Mouse (Mus musculus): ENCODE measurements around the gene Sema4d. TPM values are rescaled to one million over a fixed set of nuclear protein-coding genes. Genes with fewer than 3 reads are reported as not detected.
A peak's percentile ranks its signal among the peaks of the same experiment; 100 is the strongest.

Gene Sema4d
- polyA plus RNA-seq, 1 experiment from 2014 or later = 4.9 TPM

DNA sequence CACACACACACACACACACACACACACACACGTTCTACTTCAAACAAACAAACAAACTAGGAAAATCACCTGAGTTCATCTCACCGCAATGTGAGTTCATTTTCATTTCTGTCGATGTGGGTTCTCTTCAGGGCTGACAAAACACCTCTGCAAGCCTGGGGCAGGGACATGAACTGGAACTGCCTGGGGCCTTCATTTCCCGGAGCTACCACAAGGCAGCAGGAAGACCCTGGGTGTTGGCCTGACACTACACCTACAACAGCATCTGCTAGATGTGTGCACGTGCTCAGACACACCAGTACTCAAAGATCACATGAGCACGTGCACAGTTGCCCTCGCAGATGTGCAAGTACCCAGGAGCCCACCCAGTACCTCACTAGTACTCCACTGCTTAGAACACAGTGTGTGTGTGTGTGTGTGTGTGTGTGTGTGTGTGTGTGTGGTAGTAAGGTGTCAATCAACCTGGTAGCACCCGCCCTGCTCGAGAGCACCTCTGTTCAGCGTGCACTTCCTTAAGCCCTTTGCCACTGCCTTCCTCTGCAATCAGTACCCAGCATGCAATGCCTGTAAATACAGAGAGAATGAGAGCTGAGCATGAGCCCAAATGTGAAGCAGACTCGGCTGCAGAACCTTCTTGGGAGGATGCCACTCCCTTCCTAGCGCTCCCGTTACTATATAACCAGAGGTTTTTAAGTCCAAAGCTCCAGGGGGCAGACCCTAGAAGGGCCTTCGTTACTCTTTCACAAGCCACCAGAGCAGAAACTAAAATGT, 25.4 kb downstream of the Sema4d start:
- WGBS = 72% methylated on average over 14 of the region's 14 CpGs

DNA sequence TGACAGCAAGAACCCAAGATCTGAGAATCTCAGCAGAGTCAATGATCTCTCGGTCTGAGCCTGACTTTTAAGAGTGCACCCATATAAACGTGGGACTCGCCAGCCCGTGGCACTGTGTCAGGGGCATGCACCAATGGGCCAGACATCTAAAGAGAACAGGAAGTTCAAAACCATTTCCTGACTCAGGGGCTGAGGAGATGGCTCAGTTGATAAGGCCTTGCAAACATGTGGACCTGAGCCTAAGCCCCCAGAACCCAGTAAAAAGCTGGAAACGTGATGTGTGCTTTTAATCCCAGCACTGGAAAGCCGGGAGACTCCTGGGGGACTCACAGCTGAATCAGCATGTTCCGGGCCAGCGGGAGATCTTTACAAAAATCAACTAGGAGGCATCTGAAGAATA, 26.0 kb downstream of the Sema4d start:
- Histone ChIP-seq H3K9me3 (ENCODE audit: low read length) (no peaks in the 10 kb centered on the region), H3K27ac (ENCODE audit: low read length) (no peak overlapping the region), H3K9ac (replicated peaks; ENCODE audit: low read depth) (no peak overlapping the region), H3K36me3 (ENCODE audit: insufficient read depth, low read length) (no peaks in the 10 kb centered on the region), H3K4me2 (replicated peaks; ENCODE audit: low read depth, low read length) (no peak overlapping the region), H3K4me3 (ENCODE audit: low read depth, low read length) (no peak overlapping the region), H3K27me3 (replicated peaks; ENCODE audit: insufficient read depth, low read length) (no peaks in the 10 kb centered on the region), H3K4me1 (ENCODE audit: insufficient read depth, low read depth, low read length) (no peaks in the 10 kb centered on the region)
- ATAC-seq = no peak
- TF ChIP-seq EP300 (IDR thresholded peaks at IDR 0.05) (no peak), CTCF (IDR thresholded peaks at IDR 0.05) (no peak)
- WGBS = 52% methylated on average over 8 of the region's 8 CpGs
- DNase-seq (ENCODE audit: low spot score) = no peak

More for the DNA sequence above, 25.4 kb downstream of the Sema4d start:
- Histone ChIP-seq H3K4me2 (replicated peaks; ENCODE audit: low read depth, low read length) (no peak overlapping the region), H3K4me3 (ENCODE audit: low read depth, low read length) (no peak overlapping the region), H3K36me3 (ENCODE audit: insufficient read depth, low read length) (no peaks in the 10 kb centered on the region), H3K27me3 (replicated peaks; ENCODE audit: insufficient read depth, low read length) (no peaks in the 10 kb centered on the region), H3K4me1 (ENCODE audit: insufficient read depth, low read depth, low read length) (no peaks in the 10 kb centered on the region), H3K9me3 (ENCODE audit: low read length) (no peaks in the 10 kb centered on the region), H3K27ac (ENCODE audit: low read length) (no peak overlapping the region), H3K9ac (replicated peaks; ENCODE audit: low read depth) (no peak overlapping the region)
- DNase-seq (ENCODE audit: low spot score) (no peak), ATAC-seq (peak; percentile 9; the same call in 1 of the 2 replicates)
- TF ChIP-seq EP300 (IDR thresholded peaks at IDR 0.05) (no peak), CTCF (IDR thresholded peaks at IDR 0.05) (no peak)

DNA sequence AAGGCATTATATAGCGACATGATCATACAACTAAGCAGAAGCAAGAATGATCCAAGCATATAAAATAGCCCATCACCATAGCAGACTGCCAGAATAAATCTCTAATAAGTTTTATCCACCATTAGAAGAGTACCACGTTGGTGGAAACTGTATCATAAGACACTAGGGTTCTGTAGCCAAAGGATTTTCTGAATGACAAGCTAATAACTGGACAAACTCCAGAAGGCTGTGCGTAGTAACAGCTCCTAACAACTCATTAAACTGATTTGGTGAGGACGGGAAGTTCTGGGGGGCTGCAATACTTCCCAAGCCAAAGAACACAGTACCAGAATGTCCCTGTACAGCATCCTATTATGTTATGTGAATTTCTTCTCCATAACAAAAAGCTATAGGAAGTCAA, 26.8 kb downstream of the Sema4d start:
- Histone ChIP-seq H3K9me3 (ENCODE audit: low read length) (no peaks in the 10 kb centered on the region), H3K27me3 (replicated peaks; ENCODE audit: insufficient read depth, low read length) (no peaks in the 10 kb centered on the region), H3K27ac (ENCODE audit: low read length) (no peak overlapping the region), H3K9ac (replicated peaks; ENCODE audit: low read depth) (no peak overlapping the region), H3K4me1 (ENCODE audit: insufficient read depth, low read depth, low read length) (no peaks in the 10 kb centered on the region), H3K36me3 (ENCODE audit: insufficient read depth, low read length) (no peaks in the 10 kb centered on the region), H3K4me2 (replicated peaks; ENCODE audit: low read depth, low read length) (no peak overlapping the region), H3K4me3 (ENCODE audit: low read depth, low read length) (no peak overlapping the region)
- DNase-seq (ENCODE audit: low spot score) (no peak), ATAC-seq (no peak)
- TF ChIP-seq EP300 (IDR thresholded peaks at IDR 0.05) (no peak), CTCF (IDR thresholded peaks at IDR 0.05) (no peak)
- 82% methylated on average over 4 of the region's 4 CpGs for WGBS

DNA sequence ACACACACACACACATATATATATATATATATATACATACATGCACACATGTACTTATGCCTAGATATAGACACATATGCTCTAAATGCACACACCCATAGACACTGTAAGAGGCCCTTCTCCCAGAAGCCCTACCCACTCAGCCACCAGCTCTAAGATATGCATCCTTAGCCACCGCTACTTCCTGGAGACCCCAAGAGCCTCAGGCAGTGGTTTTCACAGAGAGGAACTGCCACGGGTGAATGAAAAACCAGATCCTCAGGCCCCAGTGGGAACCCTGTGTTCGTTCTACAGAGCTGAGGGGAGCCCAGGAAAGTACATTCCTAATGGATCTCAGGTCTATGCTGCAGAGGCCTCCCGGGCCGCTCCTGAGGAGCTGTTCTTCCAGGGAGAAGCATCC, 28.2 kb downstream of the Sema4d start:
- no peaks in the 10 kb centered on the region for H3K36me3 ChIP-seq (ENCODE audit: insufficient read depth, low read length)

DNA sequence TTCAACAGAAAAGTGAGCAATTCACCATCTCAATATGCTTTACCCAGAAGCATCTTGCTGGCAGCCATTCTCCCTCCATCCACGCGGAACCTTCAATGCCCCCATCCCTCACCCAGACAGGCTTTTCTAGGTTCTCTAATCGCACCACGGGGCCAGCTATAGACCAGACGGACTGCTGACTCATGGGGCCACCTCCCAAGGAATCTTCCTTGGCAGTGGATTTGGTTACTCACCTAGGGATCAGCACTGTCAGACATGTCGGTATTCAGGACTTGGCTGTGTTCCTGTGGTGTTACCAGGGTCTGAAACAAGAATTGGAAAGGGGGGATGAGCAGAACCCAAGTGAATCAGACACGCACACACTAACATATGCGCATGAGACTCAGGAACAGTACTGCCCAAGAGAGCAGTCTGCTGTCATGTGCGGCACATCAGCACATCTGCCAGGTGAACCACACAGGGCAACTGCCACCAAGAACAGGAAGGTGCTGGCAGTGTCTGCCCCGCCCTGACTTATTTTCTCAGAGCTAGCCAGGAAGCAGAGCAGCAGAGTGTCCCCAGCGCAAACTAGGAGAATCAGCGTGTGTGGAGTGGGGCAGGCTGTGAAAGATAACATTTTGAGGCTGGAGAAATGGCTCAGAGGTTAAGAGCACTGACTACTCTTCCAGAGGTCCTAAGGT, 30.4 kb downstream of the Sema4d start:
- ATAC-seq (no peak), DNase-seq (ENCODE audit: low spot score) (no peak)
- H3K27ac ChIP-seq (ENCODE audit: low read length) = no peak overlapping the region
- H3K4me1 ChIP-seq (ENCODE audit: insufficient read depth, low read depth, low read length) = 0 out of 2 replicates have a peak, but pooled peaks cover 4% of the 10 kb centered on the region
- 74% methylated on average over 12 of the region's 12 CpGs for WGBS
- no peak overlapping the region for H3K4me3 ChIP-seq (ENCODE audit: low read depth, low read length)
- no peaks in the 10 kb centered on the region for H3K36me3 ChIP-seq (ENCODE audit: insufficient read depth, low read length)
- H3K9me3 ChIP-seq (ENCODE audit: low read length) = no peaks in the 10 kb centered on the region
- H3K4me2 ChIP-seq (replicated peaks; ENCODE audit: low read depth, low read length) = no peak overlapping the region
- no peak for TF ChIP-seq EP300 (IDR thresholded peaks at IDR 0.05)
- no peak for TF ChIP-seq CTCF (IDR thresholded peaks at IDR 0.05)
- no peak overlapping the region for H3K9ac ChIP-seq (replicated peaks; ENCODE audit: low read depth)
- H3K27me3 ChIP-seq (replicated peaks; ENCODE audit: insufficient read depth, low read length) = no peaks in the 10 kb centered on the region

More for the DNA sequence above, 28.2 kb downstream of the Sema4d start:
- Histone ChIP-seq H3K4me3 (ENCODE audit: low read depth, low read length) (no peak overlapping the region), H3K27me3 (replicated peaks; ENCODE audit: insufficient read depth, low read length) (no peaks in the 10 kb centered on the region), H3K4me2 (replicated peaks; ENCODE audit: low read depth, low read length) (no peak overlapping the region), H3K27ac (ENCODE audit: low read length) (no peak overlapping the region), H3K4me1 (ENCODE audit: insufficient read depth, low read depth, low read length) (0 out of 2 replicates have a peak, but pooled peaks cover 4% of the 10 kb centered on the region), H3K9ac (replicated peaks; ENCODE audit: low read depth) (no peak overlapping the region), H3K9me3 (ENCODE audit: low read length) (no peaks in the 10 kb centered on the region)
- DNase-seq (ENCODE audit: low spot score) (no peak), ATAC-seq (no peak)
- TF ChIP-seq EP300 (IDR thresholded peaks at IDR 0.05) (no peak), CTCF (IDR thresholded peaks at IDR 0.05) (no peak)
- WGBS = 74% methylated on average over 5 of the region's 5 CpGs

DNA sequence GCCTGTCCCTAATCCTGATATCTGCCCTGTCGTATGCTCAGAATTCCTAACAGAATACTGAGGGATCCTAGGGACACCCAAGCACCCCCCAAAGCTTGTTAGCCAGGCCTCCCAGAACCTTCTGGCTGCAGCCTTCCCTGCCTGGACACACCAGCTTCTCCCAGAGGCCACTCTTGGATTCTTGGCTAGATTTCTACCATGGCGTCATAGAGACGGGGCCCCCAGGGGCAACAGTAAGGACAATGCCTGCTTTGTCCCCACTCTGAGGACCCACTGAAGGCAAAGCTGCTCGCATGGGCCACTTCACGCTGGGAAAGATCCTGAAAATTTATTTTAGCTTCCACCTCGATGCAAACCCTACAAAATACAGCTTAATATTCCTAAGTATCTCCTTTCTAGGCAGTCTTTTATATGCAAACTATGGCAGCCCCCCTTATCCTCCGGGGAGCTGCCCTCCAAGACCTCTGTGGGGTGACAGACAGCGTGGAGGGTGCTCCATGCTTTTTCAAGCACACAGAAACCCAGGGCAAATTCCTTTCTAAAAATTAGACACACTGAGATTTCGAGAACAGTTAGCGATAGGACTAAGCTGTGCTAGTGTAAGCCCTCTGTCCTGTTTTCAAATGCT, 32.2 kb downstream of the Sema4d start:
- Histone ChIP-seq H3K9me3 (ENCODE audit: low read length) (no peaks in the 10 kb centered on the region), H3K9ac (replicated peaks; ENCODE audit: low read depth) (no peak overlapping the region), H3K4me3 (ENCODE audit: low read depth, low read length) (no peak overlapping the region), H3K27ac (ENCODE audit: low read length) (no peak overlapping the region), H3K4me2 (replicated peaks; ENCODE audit: low read depth, low read length) (no peak overlapping the region), H3K4me1 (ENCODE audit: insufficient read depth, low read depth, low read length) (0 out of 2 replicates have a peak, but pooled peaks cover 8% of the 10 kb centered on the region), H3K27me3 (replicated peaks; ENCODE audit: insufficient read depth, low read length) (no peaks in the 10 kb centered on the region), H3K36me3 (ENCODE audit: insufficient read depth, low read length) (no peaks in the 10 kb centered on the region)
- DNase-seq (ENCODE audit: low spot score) = no peak
- no peak for ATAC-seq
- no peak for TF ChIP-seq CTCF (IDR thresholded peaks at IDR 0.05)
- no peak for TF ChIP-seq EP300 (IDR thresholded peaks at IDR 0.05)
- 52% methylated on average over 10 of the region's 10 CpGs for WGBS

All from lung, postnatal 0 days (tissue).